Mouse (Mus musculus) cerebellum, adult 2 months (tissue): ENCODE data around the gene Adgrl2.

ENCODE experiments used
- CTCF ChIP-seq: fragments of 200-500 bp; IDR thresholded peaks from 2 replicates; pipeline ENCODE4 v1.5.1; 2011; ENCODE audit warnings: low read depth, mild to moderate bottlenecking, control low read depth, low read length, moderate library complexity, borderline replicate concordance; ENCODE audit not compliant: insufficient read depth
- POLR2A ChIP-seq: fragments of 200-500 bp; IDR thresholded peaks from 2 replicates; pipeline ENCODE4 v1.6.1; 2011; ENCODE audit warnings: low read length, control low read depth, borderline replicate concordance; ENCODE audit not compliant: insufficient read depth

- TF ChIP-seq POLR2A = no peak
- TF ChIP-seq CTCF = no peak
Observed at GRCm38 (mm10) chr3:148885184-148885583, 105.2 kb downstream of the Adgrl2 start.
